Mouse (Mus musculus): Measurements from ENCODE around the gene Rbm39. TPM values are rescaled to one million over a fixed set of nuclear protein-coding genes. Genes with fewer than 3 reads are reported as not detected.
"Not testable (repeated sequence)": the region's sequence is repeated elsewhere in the genome, so short reads cannot be mapped to it uniquely, and the experiment has no call there.

The Rbm39 gene
- total RNA-seq (2015; ENCODE audit: low replicate concordance) (528 and 548 TPM in 2 replicates), total RNA-seq (2017; ENCODE audit: low replicate concordance) (550 and 778 TPM in 2 replicates)

GRCm38 (mm10) chr2:156180094-156180821, at the start of gene Rbm39:
Gene Rbm39 (minus strand): TSS chr2:156180238.
- peak; percentile 92 for ATAC-seq (replicated peaks; ENCODE audit: low FRiP score, poor library complexity, severe bottlenecking)

DNA sequence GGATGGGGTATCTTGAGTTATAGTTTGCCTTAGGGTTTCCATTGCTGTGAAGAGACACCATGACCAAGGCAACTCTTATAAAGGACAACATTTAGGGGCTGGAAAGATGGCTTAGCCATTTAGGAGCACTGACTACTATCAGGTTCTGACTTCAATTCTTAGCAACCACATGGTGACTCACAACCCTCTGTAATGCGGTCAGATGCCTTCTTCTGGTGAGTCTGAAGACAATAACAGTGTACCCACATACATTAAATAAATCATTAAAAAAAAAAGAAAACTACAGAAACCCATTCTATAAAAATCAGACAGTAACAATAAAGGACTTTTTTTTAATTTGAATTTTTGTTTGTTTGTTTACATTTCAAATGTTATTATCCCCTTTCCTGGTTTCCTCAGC, 49.1 kb upstream of the Rbm39 start:
- ATAC-seq (replicated peaks; ENCODE audit: low FRiP score, poor library complexity, severe bottlenecking), result no peak

GRCm38 (mm10) chr2:156227689-156228088, 47.7 kb upstream of the Rbm39 start:
- no peak for ATAC-seq (replicated peaks; ENCODE audit: low FRiP score, poor library complexity, severe bottlenecking)

DNA sequence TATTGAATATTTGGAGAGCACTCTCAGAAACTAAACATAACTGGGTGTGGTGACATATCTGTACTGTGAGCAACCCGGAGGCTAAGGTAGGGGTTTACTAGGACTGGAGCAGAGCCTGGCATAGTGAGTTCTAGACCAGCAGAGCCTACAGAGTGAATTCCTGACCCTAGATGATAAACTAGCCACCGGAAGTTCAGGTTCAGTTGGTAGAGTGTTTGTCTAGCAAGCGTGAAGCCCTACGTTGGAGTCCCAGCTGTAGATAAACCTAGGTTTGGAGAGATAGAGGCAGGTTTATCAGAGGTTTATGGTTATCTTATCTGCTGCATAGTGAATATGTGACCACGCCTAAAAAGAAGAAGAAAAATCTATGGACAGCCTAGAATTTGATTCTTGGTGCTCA, 44.0 kb upstream of the Rbm39 start:
- ATAC-seq (replicated peaks; ENCODE audit: low FRiP score, poor library complexity, severe bottlenecking), result no peak

DNA sequence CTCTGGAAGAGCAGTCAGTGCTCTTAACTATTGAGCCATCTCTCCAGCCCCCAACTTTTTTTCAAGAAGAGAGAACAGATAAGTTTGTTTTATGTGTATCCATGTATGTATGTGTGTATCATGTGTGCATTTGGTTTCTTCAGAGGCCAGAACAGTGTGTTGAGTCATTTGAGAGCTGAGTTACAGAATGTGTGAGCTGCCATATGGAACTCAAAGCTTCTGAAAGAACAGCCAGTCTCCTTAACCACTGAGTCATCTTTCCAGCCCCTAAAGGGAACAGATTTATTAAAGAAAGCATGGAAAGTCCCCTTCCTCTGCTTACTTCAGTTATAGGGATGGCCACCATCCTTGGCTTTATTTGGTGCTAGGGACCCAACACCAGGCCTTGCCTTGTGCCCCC, 42.1 kb upstream of the Rbm39 start:
- no peak for ATAC-seq (replicated peaks; ENCODE audit: low FRiP score, poor library complexity, severe bottlenecking)

DNA sequence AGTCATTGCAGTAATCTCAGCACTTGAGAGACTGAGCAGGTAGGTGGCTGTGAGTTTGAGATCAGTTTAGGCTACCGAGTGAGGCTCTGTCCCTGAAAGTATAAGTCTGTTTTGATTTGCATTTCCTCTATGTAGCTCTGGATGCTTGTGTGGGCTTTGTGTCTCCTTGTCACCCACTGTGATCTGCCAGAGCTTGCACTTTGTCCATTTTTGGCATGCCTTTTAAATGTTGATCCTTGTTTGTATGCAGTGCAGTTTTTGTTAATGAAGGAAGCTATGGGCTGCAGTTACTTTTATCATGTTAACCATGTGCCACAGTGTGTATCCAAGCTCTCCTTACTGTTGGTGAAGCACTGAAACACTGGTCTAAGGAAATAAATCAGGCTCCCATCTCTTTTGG, 37.7 kb upstream of the Rbm39 start:
- ATAC-seq (replicated peaks; ENCODE audit: low FRiP score, poor library complexity, severe bottlenecking), result no peak

- no peak for ATAC-seq (replicated peaks; ENCODE audit: low FRiP score, poor library complexity, severe bottlenecking)
These were observed 23.9 kb upstream of the Rbm39 start for GRCm38 (mm10) chr2:156203917-156204316.

DNA sequence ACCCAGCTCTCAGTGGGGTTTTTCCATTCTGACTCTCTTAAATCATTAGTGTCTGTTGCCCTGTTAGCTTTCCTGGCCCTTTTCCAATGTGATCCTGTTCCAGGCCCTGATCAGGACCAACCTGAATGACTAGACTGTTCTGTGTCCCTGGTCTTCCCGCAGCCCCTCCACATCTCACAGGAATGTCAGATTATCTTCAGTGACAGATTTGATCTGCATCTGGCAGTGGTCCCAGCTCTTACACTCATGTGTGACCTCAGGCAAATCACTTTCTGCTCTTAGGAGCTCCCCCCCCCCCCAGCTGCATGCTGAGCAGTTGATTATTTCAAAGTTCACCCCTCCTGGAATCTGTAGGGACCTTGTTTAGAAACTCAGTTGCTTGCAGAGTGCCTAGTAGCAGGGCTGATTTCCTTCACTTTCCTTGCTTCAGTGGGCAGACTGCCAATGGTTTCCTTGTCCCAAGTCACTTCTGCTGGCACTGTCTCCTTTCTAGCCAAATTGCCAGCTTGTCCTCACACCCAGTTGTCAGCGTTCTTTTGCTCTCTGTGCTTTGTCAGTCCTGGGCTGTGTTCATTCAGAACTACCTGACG, 22.9 kb upstream of the Rbm39 start:
- ATAC-seq (replicated peaks; ENCODE audit: low FRiP score, poor library complexity, severe bottlenecking), result no peak

GRCm38 (mm10) chr2:156201486-156201885, 21.4 kb upstream of the Rbm39 start:
- ATAC-seq (replicated peaks; ENCODE audit: low FRiP score, poor library complexity, severe bottlenecking), result no peak

DNA sequence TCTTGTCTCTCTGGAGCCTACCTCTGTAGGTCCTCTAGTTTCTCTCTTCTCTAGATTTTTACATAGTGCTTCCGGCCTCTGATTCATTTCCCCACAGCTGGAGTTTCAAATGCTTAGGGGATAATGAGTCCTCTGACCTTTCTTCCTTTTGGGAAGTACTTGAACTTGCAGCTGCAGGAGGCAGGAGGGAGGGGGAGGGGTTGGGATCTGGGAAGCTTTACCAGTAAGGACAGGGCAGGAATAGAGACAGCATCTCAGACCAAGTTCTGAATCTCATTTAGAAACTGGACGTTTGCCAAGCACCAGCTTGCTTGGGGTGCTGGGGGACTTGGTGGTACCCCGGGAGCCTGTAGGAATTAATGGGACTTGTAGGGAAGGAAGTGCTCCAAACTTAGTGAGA, 19.9 kb upstream of the Rbm39 start:
- no peak for ATAC-seq (replicated peaks; ENCODE audit: low FRiP score, poor library complexity, severe bottlenecking)

DNA sequence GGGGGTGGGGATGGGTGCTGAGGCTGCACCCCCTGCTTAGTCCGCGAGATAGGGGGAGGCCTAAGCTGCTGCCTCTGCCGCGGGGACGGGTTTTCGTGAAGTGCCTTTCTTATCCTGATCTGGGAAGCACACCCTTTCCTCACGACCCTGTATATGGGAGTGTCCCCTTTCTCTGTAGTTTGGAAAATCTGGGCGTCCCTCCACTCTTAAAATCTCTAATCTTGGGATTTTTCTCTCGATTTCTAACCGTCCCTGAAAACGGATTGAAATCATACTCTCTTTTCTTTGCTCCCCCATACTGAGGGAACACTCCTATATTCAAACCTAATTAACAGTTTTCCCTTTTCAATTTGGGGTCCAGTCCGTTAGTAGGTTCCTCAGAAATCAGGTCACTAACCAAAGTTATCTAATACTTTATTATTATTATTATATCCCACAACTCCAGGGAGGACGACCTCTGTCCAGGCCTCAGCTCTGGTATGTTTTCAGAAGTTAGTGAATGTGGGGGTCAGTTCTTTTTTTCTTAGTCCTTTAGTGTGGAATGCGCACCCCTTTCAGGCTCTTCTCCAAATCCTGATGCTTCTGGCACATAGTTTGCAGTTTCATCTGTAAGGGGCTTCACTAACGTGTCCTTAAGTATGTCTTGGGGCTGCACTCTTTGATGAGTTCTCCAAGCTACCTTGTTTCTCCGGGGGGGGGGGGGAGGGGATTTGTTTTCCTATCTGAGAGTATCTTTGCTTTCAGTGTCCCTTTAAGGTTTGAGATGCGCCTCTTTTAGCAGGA, 17.3 kb upstream of the Rbm39 start:
- no peak for ATAC-seq (replicated peaks; ENCODE audit: low FRiP score, poor library complexity, severe bottlenecking)

DNA sequence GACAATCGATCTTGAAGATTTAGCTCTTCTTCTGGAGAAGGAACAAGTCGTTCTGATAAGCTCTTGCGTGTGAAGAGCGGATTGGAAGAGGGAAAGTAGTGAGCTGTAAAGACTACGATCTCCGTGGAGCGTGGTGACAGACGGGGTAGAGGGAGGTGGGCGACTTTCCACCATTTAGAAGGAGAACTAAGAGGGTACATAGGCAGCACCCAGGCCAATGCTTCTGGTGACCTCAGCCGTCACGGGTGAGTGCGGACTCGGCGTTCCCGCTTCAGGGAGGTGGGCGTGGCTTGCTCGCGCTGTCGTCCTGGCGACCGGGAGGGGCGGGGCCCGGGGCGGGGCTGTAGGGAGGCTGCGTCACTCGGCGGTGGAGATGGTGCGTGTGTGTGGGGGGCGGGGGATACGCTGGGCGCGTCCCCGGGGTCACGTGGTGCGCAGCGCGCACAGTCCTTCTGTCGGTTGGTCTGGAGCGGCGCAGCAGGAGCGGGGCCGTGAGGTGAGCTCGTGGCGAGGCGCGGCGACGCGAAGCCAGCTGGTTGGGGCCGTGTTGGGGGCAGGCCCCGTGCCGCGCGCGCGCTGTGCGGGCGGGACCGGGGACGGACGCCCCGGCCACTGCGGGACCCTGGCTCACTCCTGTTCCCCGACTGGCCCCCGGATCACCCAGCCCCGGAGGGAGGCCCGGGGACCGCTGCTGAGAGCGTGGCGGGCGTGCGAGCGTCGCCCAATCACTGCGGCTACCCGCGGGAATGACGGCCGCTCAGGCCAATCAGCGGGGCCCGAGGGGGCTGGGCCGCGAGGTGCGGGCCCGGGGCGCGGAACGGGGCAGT, 16.5 kb upstream of the Rbm39 start, which contains the start of gene Phf20:
Phf20 (plus strand) TSS at position 165 of the 827 bp plus-strand sequence.
- peak; percentile 95 for ATAC-seq (replicated peaks; ENCODE audit: low FRiP score, poor library complexity, severe bottlenecking)

- no peak for ATAC-seq (replicated peaks; ENCODE audit: low FRiP score, poor library complexity, severe bottlenecking)
These were observed 14.5 kb upstream of the Rbm39 start for GRCm38 (mm10) chr2:156194571-156194970.

DNA sequence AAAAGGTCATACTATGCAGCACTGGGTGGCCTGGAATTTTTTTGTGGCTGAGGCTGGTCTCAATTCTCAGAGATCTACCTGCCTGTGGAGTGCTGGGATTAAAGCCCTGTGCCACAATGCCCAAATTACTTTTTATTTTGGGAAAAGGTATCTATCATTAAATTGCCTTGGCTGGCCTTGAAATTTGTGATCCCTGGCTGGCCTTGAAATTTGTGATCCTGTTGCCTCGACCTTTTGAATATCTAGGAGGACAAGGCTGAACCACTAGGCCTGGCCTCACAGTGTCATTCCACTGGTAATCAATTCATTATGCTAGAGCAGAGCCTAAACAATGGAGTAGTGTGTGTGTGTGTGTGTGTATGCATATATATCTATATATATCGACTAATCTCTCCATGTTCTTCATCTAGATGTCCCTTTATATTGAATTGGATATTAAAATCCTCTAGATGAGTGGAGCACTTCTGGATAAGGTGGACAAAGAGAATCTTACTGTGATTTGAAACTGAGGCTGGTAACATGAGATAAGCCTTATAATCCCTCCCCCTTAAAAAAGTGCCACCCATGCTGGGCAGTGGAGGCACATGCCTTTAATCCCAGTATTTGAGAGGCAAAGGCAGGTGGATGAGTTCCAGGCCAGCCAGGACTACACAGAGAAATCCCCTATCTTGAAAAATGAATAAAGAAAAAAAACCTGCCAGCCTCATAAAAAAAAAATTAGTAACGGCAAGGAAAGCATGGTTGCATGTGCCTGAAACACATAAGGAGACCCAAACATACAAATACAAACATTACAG, 13.2 kb upstream of the Rbm39 start:
- ATAC-seq (replicated peaks; ENCODE audit: low FRiP score, poor library complexity, severe bottlenecking), result no peak

DNA sequence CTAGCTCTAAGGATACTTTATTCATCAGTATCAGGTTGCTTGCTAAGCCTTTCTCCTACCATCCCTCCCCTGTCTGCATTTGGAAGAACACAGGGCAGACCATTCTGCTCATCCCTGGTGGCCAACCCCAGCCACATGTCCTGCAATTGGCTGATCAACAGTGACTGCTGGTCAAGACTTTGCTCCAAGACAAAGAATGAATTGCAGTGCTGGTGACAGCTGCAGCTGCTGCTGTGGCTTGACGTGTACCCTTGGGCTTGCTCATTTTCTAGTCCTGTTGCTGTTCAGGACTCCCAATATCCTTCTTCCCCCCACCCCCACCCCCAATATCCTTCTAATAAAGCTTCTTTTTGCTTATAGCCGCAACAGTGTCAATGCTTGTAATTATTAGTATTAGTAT, 12.0 kb upstream of the Rbm39 start:
- ATAC-seq (replicated peaks; ENCODE audit: low FRiP score, poor library complexity, severe bottlenecking), result no peak

DNA sequence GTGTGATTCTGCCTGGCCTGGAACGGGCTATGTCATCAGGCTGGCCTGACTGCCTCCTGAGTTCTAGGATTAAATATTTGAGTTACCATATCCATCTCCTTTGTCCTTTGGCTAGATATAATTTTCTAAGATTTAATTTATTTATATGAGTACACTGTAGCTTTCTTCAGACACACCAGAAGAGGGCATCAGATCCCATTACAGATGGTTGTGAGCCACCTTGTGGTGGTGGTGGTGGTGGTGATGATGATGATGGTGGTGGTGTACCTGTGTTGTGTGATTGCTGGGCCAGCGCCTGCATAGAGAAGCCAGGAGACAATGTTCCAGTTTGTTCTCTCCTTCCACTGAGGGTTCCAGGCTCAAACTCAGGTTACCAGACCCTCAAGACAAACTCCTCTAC, 11.5 kb upstream of the Rbm39 start:
- ATAC-seq (replicated peaks; ENCODE audit: low FRiP score, poor library complexity, severe bottlenecking), result no peak

DNA sequence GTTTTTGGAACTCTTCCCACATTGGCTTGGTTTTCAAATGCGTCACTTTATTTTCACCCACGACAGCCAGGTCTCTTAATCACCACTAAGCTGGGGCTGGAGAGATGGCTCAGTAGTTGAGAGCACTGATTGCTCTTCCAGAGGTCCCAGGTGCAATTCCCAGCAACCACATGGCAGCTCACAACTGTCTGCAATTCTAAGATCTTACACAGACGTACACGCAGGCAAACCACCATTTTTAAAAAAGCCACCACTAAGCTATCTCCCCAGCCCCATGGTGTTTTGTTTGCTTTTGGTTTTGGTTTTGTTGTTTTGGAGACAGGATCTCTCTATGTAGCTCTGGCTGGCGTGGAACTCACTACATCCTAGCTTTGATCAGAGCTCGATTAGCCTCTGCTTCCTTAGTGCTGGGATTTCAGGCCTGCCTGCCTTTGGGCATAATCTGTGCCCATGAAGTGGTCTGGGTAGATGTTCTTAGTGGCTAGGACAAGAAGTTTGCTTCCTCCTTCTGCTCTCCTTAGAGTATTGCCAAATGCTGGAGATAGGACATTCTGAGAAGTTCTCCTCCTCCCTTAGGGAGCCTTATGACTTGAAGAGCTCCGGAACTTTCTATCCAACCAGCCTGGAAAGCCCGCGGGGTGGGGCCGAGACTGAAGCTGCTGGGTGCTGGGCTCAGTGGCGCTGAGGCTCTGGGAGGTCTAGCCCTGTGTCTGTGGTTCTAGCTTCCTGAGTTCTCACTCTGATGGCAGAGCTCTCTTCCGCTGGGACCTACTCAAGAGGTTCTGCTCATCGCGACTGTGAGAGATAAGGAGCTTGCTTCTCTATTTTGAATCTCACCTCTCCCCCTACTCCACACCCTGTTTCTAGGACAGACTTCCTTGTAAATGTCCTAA, 10.2 kb upstream of the Rbm39 start:
- ATAC-seq (replicated peaks; ENCODE audit: low FRiP score, poor library complexity, severe bottlenecking), result peak; percentile 17; the same call in 1 of the 2 replicates

DNA sequence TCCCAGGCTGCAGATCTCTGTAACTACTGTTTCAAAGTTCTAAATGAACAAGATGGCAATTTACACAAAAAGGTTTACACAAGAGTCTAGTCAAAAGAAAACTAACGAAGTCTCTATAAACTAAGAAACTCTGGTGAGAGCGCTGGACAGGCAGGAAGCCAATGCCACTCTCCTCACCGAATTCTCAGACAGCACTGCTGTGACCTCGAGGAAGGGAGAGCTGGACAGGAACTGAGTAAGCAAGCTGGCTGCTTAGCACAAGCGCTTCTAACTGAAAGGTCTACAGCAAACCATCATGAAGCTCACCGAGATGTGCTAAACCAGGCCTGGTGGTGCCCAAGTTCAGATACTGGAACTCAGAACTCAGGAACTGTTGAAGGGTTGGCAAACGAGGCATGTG, 9.2 kb upstream of the Rbm39 start:
- ATAC-seq (replicated peaks; ENCODE audit: low FRiP score, poor library complexity, severe bottlenecking), result not testable (repeated sequence)
